Mouse (Mus musculus) hindbrain, embryonic 10.5 days (tissue): ENCODE measurements around the gene Map3k10. TPM values are rescaled to one million over a fixed set of nuclear protein-coding genes. Genes with fewer than 3 reads are reported as not detected.

Experiments used
- DNase-seq: peaks from one replicate; pipeline ENCODE4 v3.0.0-alpha.2; 2017; ENCODE audit warnings: low spot score
- H3K27ac ChIP-seq: fragments of 300-500 bp; sonication (generic); 2 replicates; pipeline ENCODE4 v1.5.1; 2016; ENCODE audit warnings: mild to moderate bottlenecking, moderate library complexity
- H3K27me3 ChIP-seq: fragments of 300-500 bp; sonication (generic); 2 replicates; pipeline ENCODE4 v1.6.1; 2016; ENCODE audit warnings: mild to moderate bottlenecking; ENCODE audit not compliant: poor library complexity, insufficient read depth, severe bottlenecking
- H3K36me3 ChIP-seq: fragments of 300-500 bp; sonication (generic); 2 replicates; pipeline ENCODE4 v1.6.1; 2016; ENCODE audit warnings: mild to moderate bottlenecking, moderate library complexity
- H3K4me1 ChIP-seq: fragments of 300-500 bp; sonication (generic); replicated peaks from 2 replicates; pipeline ENCODE4 v1.6.1; 2016; ENCODE audit warnings: mild to moderate bottlenecking
- H3K4me3 ChIP-seq: fragments of 300-500 bp; sonication (generic); 2 replicates; pipeline ENCODE4 v1.5.1; 2016; ENCODE audit warnings: mild to moderate bottlenecking, moderate library complexity
- H3K9me3 ChIP-seq: fragments of 300-500 bp; sonication (generic); 2 replicates; pipeline ENCODE4 v1.6.1; 2016; ENCODE audit warnings: mild to moderate bottlenecking, moderate library complexity
- WGBS: fragments of 180-500 bp; shearing (Covaris S2); methylation state at CpG from one replicate; pipeline ENCODE4 v1.1.7; 2016; 5-methylcytosine and 5-hydroxymethylcytosine counted together
- polyA plus RNA-seq: library from polyadenylated mRNA; unstranded; fragments of >200 nt; fragmentation: Nextera tagmentation; extraction: Ambion mirVana; gene quantifications from 2 replicates; pipeline ENCODE4 v1.2.1, GENCODE M21; 2016

Map3k10 gene
- polyA plus RNA-seq, 1 experiment from 2014 or later = 10.6 TPM

DNA sequence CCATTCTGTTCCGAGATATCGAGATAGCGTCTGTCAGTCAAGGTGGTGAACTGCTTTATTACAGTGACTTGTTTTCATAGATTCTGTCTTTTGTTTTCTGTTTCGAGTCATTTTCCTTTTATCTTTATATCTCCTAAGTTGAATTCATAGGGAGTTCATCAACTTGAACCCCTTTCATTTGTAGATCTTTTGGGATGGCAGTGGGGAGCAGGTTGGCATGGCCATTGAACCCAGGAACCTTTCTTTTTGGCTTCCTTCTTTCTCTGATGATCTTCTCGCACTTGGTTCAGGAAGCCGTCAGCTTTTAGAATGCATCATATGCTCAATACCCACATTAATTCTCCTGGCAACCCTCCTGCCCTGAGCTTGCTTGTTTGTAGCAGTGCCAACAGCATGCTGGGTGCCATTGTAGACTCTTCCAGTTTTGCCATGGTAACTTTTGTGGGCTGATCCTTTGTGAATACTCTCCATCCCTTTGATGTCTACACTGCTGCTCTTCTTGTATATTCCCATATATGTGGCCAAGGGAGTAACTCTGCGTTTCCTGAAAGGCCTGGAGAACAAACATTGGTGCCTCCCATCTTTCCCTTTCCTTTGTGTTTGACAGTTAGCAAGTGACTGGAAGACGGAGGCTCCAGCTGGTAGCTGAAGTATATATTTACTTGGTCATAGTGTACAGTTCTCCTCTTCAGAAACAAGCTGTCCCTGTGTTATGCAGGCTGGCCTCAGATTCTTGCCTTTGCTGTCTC is 60.5 kb downstream of the Map3k10 start:
- H3K9me3 ChIP-seq = no peaks in the 10 kb centered on the region
- H3K27me3 ChIP-seq = no peaks in the 10 kb centered on the region
- no peak overlapping the region for H3K4me3 ChIP-seq
- peak overlapping the region; percentile 17 for H3K27ac ChIP-seq
- 59% methylated on average over 8 of the region's 8 CpGs for WGBS
- H3K36me3 ChIP-seq = peaks cover 59% of the 10 kb centered on the region
- peaks cover 19% of the 10 kb centered on the region for H3K4me1 ChIP-seq
- DNase-seq = no peak

DNA sequence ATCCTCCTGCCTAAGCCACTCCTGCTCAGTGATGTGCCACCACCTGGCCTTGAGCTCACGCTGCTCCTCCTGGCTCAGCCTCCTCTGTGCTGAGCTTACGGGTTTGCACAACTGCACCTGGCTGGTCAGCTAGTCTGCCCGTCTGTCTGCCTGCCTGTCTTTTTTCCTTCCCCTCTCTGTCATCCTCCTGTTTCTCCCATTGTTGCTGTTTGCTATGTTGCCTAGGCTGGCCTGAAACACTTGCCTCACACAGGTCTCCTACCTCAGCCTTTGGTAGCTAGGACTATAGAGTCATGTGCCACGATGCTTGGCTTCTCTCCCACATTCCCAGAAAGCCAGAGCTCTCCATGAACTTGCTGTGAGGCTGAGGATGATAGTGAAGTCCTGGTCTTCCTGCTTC is 61.5 kb downstream of the Map3k10 start:
- WGBS = 86% methylated on average over 4 of the region's 4 CpGs
- peaks cover 26% of the 10 kb centered on the region for H3K4me1 ChIP-seq
- no peaks in the 10 kb centered on the region for H3K27me3 ChIP-seq
- DNase-seq = no peak
- H3K9me3 ChIP-seq = no peaks in the 10 kb centered on the region
- no peak overlapping the region for H3K27ac ChIP-seq
- peaks cover 58% of the 10 kb centered on the region for H3K36me3 ChIP-seq
- no peak overlapping the region for H3K4me3 ChIP-seq

DNA sequence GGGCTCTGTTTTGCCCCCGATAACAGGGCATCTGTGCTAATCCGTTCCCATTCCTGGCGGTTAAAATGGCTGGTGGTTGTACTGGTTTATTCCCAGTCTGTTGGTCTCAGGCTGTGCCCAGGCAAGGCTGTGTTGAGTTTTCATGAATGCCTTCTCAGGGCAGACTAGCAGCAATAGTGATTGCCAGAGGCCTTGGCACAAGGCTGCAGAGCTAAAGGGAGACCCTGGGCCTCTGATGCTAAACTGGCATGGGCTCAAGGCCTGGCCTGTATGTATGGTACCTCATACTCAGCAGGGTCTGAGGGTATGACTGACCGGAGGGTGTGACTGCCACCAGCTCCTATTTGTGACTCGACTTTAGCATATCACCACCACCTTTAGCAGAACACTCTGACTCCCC is 63.5 kb downstream of the Map3k10 start:
- no peaks in the 10 kb centered on the region for H3K9me3 ChIP-seq
- H3K4me1 ChIP-seq = peaks cover 47% of the 10 kb centered on the region
- no peaks in the 10 kb centered on the region for H3K27me3 ChIP-seq
- no peak overlapping the region for H3K27ac ChIP-seq
- H3K4me3 ChIP-seq = no peak overlapping the region
- WGBS = 92% methylated on average over 5 of the region's 5 CpGs
- peaks cover 42% of the 10 kb centered on the region for H3K36me3 ChIP-seq
- no peak for DNase-seq

DNA sequence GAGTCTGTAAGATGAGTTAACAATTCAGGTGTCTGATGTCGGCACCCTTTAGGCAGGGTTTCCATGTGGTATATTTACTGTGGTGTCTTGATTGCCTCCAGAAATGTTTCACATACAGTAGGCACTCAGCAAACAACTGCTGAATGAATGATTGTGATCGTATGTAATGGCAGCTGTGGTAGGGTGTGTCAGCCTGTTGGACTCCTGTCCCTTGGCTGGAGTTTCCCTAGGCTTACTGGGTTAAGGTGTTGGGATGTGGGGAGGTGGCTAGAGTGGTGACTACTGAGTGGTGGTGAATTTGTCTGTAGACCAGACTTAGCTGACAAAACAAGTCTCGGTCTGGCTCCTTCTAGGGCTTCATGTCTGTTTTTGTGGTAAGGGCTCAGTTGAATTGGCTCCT is 64.0 kb downstream of the Map3k10 start:
- no peak overlapping the region for H3K27ac ChIP-seq
- no peaks in the 10 kb centered on the region for H3K9me3 ChIP-seq
- no peak for DNase-seq
- H3K4me1 ChIP-seq = peaks cover 52% of the 10 kb centered on the region
- no peak overlapping the region for H3K4me3 ChIP-seq
- no peaks in the 10 kb centered on the region for H3K27me3 ChIP-seq
- peaks cover 38% of the 10 kb centered on the region for H3K36me3 ChIP-seq
- 95% methylated on average over 3 of the region's 3 CpGs for WGBS

DNA sequence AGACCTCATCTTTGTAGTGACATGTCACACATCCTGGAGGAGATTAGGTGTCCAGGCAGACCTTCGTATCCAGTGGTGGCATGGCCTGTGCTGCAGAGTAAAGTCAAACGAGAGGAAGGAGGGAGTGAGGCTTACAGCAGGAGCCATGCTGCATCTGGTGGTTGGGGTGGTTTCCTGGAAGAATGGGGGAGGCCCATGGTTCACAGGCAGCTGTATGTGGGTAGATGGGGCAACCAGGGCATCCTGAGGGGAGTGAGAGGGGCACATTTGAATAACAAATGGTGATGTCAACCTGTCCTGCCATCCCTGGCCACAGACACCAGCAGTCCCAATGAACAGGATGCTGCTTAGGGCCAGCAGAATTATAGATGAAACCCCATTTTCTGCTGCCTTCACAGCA is 64.7 kb downstream of the Map3k10 start:
- WGBS = 91% methylated on average over 2 of the region's 2 CpGs
- Histone ChIP-seq H3K36me3 (peaks cover 38% of the 10 kb centered on the region), H3K27me3 (no peaks in the 10 kb centered on the region), H3K9me3 (no peaks in the 10 kb centered on the region), H3K4me1 (peaks cover 54% of the 10 kb centered on the region), H3K4me3 (no peak overlapping the region), H3K27ac (no peak overlapping the region)
- DNase-seq = no peak

DNA sequence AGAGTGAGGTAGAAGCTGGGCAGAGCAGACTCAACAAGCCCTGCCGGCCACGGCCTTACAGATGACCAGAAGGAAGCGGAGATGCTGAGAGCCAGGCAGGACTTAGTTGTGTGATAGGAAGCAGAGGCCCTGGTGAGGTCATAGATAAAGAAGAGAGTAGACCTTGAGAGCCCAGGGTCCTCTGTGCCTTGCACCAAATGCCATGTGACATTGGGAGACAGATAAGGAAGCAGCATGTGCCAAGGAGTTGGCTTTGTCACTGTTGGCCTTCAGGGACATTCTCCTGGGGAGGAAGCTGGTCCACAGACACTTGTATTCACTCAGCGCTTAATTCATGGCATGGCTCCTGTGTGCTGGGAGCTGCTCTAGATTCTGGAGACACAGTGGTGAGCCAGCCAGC is 65.1 kb downstream of the Map3k10 start:
- no peak for DNase-seq
- Histone ChIP-seq H3K4me3 (no peak overlapping the region), H3K9me3 (no peaks in the 10 kb centered on the region), H3K27me3 (no peaks in the 10 kb centered on the region), H3K4me1 (peaks cover 55% of the 10 kb centered on the region), H3K27ac (no peak overlapping the region), H3K36me3 (peaks cover 38% of the 10 kb centered on the region)
- 94% methylated on average over 4 of the region's 4 CpGs for WGBS

DNA sequence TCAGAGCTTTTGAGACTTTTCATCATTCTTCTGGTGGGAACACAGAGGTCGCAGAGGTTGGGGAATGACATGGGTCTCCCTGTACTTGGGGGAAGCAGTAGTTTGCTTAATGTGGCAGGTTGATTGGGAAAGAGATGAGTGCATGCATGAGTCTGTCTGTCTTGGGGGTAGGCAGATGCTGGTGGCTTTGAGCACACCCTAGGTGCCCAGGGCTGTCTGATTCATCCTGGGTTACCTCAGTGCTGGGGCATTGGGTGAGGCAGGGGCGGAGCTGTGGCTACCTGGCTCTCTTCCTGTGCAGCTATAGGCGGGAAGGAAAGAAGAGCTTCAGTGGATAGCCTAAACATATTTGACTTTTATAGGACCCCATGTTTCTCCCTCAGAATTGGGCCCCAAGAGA is 66.3 kb downstream of the Map3k10 start:
- Histone ChIP-seq H3K36me3 (peaks cover 38% of the 10 kb centered on the region), H3K9me3 (no peaks in the 10 kb centered on the region), H3K4me1 (peaks cover 48% of the 10 kb centered on the region), H3K27me3 (no peaks in the 10 kb centered on the region), H3K27ac (peak overlapping the region; percentile 60), H3K4me3 (no peak overlapping the region)
- 97% methylated on average over 3 of the region's 3 CpGs for WGBS
- no peak for DNase-seq

DNA sequence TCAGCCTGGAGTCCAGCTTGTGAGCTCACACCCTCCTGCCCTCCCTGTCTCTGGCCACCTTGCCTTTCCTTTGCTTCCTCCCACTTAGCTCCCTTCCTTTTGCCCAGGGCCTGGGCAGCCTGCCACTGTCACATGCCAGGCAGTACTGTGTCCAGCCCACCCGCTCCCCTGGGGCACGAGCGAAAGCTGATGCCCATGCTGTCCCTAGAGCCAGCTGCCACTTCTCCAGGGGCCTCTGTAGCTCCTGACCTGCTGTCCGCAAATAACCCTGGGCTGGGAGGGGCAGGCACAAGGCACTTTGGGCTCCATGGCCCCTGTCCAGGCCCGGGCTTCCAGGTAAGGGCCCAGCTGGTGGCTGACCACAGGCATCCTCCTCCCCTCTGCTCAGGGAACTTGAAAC is 66.8 kb downstream of the Map3k10 start:
- WGBS = 62% methylated on average over 5 of the region's 5 CpGs
- Histone ChIP-seq H3K27me3 (no peaks in the 10 kb centered on the region), H3K9me3 (no peaks in the 10 kb centered on the region), H3K4me3 (no peak overlapping the region), H3K27ac (peak overlapping the region; percentile 60), H3K36me3 (peaks cover 38% of the 10 kb centered on the region), H3K4me1 (peaks cover 44% of the 10 kb centered on the region)
- no peak for DNase-seq

DNA sequence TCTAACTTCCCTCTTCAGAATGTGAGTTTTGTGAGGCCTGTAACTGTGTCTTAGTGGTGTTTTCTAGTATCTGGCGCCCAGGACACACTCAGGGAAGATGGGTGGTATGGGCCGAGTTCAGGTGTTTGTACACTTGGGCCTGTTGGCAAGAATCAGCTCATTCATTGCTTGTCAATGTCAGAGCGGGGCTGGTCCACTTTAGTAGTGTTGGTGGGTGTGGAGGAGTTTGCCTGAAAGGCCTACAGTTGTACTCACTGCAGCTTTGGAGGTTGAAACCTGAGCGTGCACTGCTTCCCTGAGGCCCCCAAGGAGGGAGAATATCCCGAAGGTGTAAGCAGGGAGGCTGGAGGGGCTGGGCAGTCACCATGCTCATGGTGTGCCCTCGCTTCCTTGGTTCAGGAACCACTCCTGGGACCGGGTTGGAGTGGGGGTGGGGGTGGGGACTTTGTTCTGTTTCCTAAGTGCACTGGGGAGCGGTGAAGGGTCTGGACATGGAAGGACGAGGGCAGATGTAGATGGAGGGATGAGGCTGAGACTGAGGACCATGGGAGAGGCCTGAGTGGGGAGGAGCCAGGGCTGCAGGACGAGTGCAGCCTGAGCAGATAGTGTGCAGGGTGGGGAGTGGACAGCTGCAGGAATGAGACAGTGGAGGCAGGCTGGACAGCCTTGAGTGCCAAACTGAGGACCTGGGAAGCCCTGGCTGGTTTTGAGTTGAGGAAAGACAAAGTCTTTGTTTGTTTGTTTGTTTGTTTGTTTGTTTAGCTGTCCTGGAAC is 67.7 kb downstream of the Map3k10 start:
- Histone ChIP-seq H3K4me1 (peaks cover 45% of the 10 kb centered on the region), H3K27me3 (no peaks in the 10 kb centered on the region), H3K4me3 (no peak overlapping the region), H3K27ac (peak overlapping the region; percentile 60), H3K9me3 (no peaks in the 10 kb centered on the region), H3K36me3 (peaks cover 38% of the 10 kb centered on the region)
- WGBS = 65% methylated on average over 10 of the region's 10 CpGs
- no peak for DNase-seq

Other genes starting within 250 kb of the Map3k10 start
- 0.33 and 0.34 TPM in 2 replicates for gene Sptbn4, start 226.9 kb downstream of the Map3k10 start, polyA plus RNA-seq
- 40.6 and 41.8 TPM in 2 replicates for gene Blvrb, start 226.6 kb downstream of the Map3k10 start, polyA plus RNA-seq
- gene Sertad3, start 200.8 kb downstream of the Map3k10 start, polyA plus RNA-seq = 23.0 and 24.2 TPM in 2 replicates
- gene Sertad1, start 187.7 kb downstream of the Map3k10 start, polyA plus RNA-seq = 21.5 and 23.6 TPM in 2 replicates
- gene Prx, start 175.3 kb downstream of the Map3k10 start, polyA plus RNA-seq = 2.5 and 3.4 TPM in 2 replicates
- gene Hipk4, start 151.3 kb downstream of the Map3k10 start, polyA plus RNA-seq = 0.57 and 0.94 TPM in 2 replicates
- 55.7 and 73.2 TPM in 2 replicates for gene Pld3, start 121.4 kb downstream of the Map3k10 start, polyA plus RNA-seq
- 36.3 and 39.3 TPM in 2 replicates for gene 2310022A10Rik, start 121.4 kb downstream of the Map3k10 start, polyA plus RNA-seq
- 89.0 and 93.5 TPM in 2 replicates for gene Akt2, start 83.0 kb downstream of the Map3k10 start, polyA plus RNA-seq
- 3.3 and 10.9 TPM in 2 replicates for gene Ttc9b, start 20.7 kb downstream of the Map3k10 start, polyA plus RNA-seq
- gene Zfp607b, start 14.7 kb upstream of the Map3k10 start, polyA plus RNA-seq = 5.2 and 6.6 TPM in 2 replicates
- gene Zfp60, start 56.8 kb upstream of the Map3k10 start, polyA plus RNA-seq = 55.2 and 62.2 TPM in 2 replicates
- 1.9 and 2.0 TPM in 2 replicates for gene Zfp626, start 132.6 kb upstream of the Map3k10 start, polyA plus RNA-seq
- 9.0 and 11.0 TPM in 2 replicates for gene Zfp59, start 164.0 kb upstream of the Map3k10 start, polyA plus RNA-seq
- gene Zfp607a, start 182.9 kb upstream of the Map3k10 start, polyA plus RNA-seq = 2.4 and 3.6 TPM in 2 replicates